Mouse (Mus musculus): ENCODE results near the gene Gcnt1.

Gene Gcnt1

GRCm38 (mm10) chr19:17336646-17337045, 36.0 kb downstream of the Gcnt1 start:
- in situ Hi-C loops (cut with MboI; ENCODE audit: unreplicated experiment in 2 of 2): loop anchor here in 1 of 2 experiments (10.0 kb wide), 1 partner anchor 562 kb away; no protein-coding TSS in a partner anchor

- in situ Hi-C loops (cut with MboI; ENCODE audit: unreplicated experiment in 2 of 2): loop anchor here in 1 of 2 experiments (10.0 kb wide), 1 partner anchor 560 kb away; no protein-coding TSS in a partner anchor
These were observed 37.9 kb downstream of the Gcnt1 start for GRCm38 (mm10) chr19:17334644-17335333.

DNA sequence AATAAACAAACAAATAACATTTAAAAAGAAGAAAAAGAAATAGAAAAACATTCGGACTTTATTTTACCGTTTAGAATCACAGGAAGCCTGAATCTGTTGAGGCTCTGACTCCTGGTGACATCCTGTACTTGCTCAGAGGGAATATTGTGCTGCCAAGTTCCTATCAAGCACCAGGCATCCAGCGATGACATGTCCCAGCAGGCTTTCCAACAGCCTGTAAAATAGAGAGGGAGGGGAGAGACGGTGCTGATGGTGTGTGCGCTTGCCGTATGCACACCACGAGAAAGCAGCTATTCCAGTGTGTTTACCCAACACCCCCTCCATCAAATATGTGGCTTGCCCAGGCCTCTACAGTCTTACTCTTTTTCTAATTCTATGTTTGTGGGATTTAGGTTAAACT, 39.6 kb downstream of the Gcnt1 start:
- in situ Hi-C loops (cut with MboI; ENCODE audit: unreplicated experiment in 2 of 2): loop anchor here in 1 of 2 experiments (10.0 kb wide), 1 partner anchor 558 kb away; no protein-coding TSS in a partner anchor

DNA sequence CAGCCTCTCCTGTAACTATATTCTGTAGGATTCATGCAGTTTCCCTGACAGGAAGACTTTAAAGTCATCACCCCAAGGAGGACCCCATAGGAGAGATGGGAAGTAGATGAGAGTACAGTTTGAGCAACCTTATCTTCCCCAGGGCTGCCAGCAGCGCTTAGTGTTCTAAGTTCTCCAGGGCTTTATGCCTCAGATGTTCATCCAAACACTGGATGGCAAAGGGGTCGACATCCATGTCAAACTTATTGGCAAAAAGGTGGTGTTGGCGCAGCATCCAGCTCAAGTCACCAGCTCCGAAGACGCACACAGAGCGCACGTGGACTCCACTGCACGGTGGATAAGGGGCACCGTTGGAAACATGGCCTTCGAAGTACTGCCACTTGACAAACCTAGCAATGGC, 43.7 kb downstream of the Gcnt1 start:
- in situ Hi-C loops (cut with MboI; ENCODE audit: unreplicated experiment in 2 of 2): no loop called here

GRCm38 (mm10) chr19:17327881-17328404, 44.7 kb downstream of the Gcnt1 start:
- in situ Hi-C loops (cut with MboI; ENCODE audit: unreplicated experiment in 2 of 2): no loop called here

GRCm38 (mm10) chr19:17323689-17324241, 48.9 kb downstream of the Gcnt1 start:
- in situ Hi-C loops (cut with MboI; ENCODE audit: unreplicated experiment in 2 of 2): no loop called here

DNA sequence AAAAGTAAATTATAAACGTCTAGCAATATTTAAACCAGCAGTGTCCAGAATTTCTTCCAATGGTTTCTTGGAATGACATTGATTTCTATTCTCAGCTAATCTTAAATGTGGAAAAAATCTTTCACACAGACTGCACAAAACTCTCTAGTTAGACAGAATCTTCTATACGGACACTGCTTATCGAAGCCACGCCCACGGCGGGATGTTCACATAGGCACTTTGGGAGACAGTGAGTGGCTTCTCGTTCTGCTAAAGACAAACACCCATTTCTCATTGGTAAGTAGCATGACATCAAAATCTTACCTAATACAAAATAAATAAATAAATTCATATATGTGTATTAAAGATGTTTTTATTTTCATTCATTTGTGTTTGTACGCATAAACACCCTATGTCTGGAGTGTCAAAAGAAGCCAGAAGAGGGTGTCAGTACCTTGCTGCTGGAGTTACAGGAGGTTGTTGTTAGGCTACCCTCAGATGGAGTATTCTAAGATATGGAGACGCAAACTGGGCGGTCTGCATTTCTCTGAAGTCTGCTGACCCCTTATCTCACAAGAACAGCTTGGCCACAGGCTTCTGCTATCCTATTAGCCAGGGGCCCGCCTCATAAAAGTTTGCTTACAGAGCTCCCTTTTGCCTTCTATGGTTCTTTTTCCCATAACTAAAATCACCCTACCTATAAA, 49.5 kb downstream of the Gcnt1 start:
- in situ Hi-C loops (cut with MboI; ENCODE audit: unreplicated experiment in 2 of 2): no loop called here

DNA sequence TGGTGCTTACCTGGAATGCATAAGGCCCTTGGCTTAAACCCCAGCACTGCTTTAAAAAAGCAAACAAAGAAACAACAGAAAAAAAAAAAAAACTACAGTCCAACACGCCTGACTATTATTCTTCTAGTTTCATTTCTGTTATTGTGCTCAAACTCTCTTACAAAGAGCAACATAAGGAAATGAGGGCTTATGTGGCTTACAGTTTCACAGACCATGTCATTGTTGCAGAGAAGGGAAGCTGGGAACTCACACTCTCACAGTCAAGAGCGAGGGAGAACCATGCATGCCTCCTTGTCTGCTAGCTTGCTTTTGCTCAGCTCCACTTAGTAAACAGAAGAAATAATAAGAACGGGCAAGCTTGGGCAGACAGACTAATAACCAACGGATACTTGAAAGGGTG, 52.9 kb downstream of the Gcnt1 start:
- in situ Hi-C loops (cut with MboI; ENCODE audit: unreplicated experiment in 2 of 2): no loop called here

DNA sequence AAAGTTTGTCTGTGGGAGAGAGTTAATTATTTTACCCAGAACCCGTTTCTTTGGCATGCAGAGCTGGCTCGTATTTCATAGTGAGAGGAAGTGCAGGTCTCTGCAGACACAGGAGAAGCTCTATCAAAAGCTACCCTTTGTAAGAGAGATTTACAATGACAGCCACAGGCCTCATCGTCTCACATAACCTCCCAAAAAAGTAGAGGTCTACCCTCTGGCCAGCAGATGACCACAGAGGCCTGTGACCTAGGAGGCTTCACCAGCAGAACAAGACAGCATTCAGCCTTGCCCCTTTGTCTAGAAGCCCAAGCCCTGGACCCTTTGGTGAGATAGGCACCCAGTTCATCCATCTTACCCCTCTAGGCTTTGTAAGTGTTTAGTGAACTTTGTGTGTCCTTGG, 53.9 kb downstream of the Gcnt1 start:
- in situ Hi-C loops (cut with MboI; ENCODE audit: unreplicated experiment in 2 of 2): no loop called here

DNA sequence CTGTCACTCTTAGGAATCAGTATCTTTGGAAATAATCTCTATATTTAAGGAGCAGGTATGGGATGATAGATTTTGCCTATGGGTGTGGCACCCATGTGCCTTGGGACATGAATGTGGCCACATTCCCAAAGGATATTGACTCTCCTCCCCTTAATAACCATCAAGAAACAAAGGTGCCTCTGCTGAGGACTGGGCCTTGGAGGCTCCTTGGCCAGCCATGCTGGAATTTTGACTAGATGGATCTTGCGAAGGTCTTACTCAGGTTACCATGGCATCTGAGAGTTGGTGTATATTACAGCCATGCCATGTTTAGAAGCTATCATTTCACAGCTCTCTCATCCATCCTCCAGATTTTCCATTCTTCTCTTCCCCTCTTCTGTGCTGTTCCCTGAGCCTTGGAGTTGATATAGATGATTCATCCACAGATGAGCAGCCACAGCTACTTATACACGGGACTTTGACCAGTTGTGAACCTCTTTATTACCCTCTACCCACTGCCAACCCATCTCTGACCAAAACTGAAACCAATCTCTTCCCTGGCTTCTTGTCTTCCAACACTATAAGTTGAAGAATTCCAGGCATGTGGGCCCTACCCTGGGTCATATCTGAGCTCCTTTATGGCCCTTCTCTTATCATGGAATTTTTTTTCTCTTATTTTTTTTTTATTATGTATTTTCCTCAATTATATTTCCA, 56.2 kb downstream of the Gcnt1 start:
- in situ Hi-C loops (cut with MboI; ENCODE audit: unreplicated experiment in 2 of 2): no loop called here

DNA sequence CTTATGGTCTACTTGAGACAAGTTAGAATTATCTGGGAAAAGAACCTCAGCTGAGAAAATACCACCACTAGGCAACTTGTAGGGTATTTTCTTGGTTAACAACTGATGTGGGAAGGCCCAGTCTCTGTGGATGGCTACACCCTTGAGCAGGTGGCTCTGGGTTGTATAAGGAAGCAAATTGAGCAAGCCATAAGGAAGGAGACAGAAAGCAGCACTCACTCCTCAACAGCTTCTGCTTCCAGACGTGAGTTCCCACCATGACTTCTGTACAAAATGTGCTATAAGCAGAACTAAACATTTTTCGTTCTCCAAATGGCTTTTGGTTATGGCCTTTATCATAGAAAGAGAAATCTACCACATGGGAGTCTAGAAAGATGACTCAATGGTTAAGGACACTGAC, 58.2 kb downstream of the Gcnt1 start:
- in situ Hi-C loops (cut with MboI; ENCODE audit: unreplicated experiment in 2 of 2): no loop called here

DNA sequence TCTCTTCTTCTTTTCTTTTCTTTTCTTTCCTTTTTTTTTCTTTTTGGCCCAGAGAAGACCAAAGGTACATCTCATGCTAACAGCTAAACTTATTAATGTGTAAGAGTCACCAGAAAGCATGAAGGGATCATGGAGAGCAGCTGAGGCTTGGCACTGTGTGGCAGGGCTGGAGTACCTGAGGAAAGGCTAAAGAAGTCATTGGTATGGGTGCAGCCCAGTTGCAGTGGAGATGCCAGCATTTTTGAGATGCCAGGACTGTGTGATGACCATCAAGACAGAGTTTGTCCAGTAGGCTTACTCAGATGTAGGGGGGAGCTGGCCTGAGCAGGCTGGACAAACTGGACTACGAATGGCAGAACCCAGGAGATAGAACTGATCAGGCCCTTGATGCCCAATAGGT, 58.9 kb downstream of the Gcnt1 start:
- in situ Hi-C loops (cut with MboI; ENCODE audit: unreplicated experiment in 2 of 2): no loop called here

- in situ Hi-C loops (cut with MboI; ENCODE audit: unreplicated experiment in 2 of 2): no loop called here
These were observed 59.9 kb downstream of the Gcnt1 start for GRCm38 (mm10) chr19:17312671-17313180.

GRCm38 (mm10) chr19:17311501-17311900, 61.1 kb downstream of the Gcnt1 start:
- in situ Hi-C loops (cut with MboI; ENCODE audit: unreplicated experiment in 2 of 2): no loop called here

- in situ Hi-C loops (cut with MboI; ENCODE audit: unreplicated experiment in 2 of 2): no loop called here
These were observed 61.6 kb downstream of the Gcnt1 start for GRCm38 (mm10) chr19:17311031-17311430.

- in situ Hi-C loops (cut with MboI; ENCODE audit: unreplicated experiment in 2 of 2): no loop called here
These were observed 76.6 kb downstream of the Gcnt1 start for GRCm38 (mm10) chr19:17296081-17296480.

- in situ Hi-C loops (cut with MboI; ENCODE audit: unreplicated experiment in 2 of 2): no loop called here
These were observed 77.4 kb downstream of the Gcnt1 start for GRCm38 (mm10) chr19:17295211-17295766.

DNA sequence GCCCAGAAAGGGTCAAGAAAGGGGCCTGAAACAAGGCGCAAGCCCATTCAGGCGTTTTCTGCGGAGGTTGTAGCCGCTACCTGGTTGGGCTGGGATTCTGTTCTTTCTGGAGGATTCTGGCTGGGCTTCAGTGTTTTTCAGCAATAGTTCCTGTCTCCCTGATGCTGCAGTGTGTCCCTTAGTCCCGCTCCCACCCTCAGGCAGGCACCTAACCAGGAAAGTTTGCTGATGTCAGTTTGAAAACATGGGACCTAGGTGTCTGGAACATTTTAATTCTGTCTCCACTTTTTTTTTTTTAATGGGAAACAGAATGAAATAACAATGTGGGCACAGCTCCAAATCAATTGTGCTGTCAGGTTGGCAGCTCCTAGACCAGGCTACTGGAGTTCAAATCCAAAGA, 78.5 kb downstream of the Gcnt1 start:
- in situ Hi-C loops (cut with MboI; ENCODE audit: unreplicated experiment in 2 of 2): no loop called here

DNA sequence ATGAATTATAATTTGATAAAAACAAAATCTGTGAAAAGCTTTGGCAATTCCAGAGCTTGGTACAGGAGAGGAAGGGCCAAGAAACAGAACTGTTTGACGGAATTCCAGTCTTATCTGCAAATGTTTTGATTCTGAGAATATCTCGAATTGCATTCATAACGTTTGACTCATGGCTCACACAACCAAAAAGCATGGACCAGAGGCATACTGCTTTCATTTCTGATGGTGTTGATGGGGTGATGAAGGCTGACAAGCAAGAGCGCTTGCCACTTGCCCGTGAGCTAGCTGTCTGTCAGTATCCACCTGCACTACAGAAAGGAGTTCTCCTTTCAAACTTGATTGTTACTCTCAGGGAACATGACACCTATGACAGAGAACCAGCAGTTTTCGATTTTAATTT, 83.1 kb downstream of the Gcnt1 start:
- in situ Hi-C loops (cut with MboI; ENCODE audit: unreplicated experiment in 2 of 2): no loop called here

DNA sequence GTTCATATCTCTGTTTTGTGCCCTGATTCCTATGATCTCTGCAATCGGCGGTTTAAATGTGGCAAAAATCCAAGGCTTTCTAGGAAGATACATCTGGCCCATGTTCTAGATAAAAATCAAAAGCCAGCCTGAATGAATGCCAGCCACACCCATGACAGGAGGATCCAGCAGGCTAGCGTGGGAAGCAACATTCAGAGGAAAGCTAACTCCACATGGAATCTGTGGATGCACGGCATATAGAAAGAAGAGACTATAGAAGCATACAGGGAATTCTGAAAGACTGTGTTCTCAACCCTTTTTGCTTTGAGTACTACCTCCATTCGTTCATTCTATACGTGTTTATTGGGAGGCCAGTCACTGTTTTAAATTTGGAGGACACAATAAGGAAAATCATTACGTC, 86.6 kb downstream of the Gcnt1 start:
- in situ Hi-C loops (cut with MboI; ENCODE audit: unreplicated experiment in 2 of 2): no loop called here
